Comparison of ENCODE assay signal across 13 mouse cellular contexts in genomic region chr8:94914256-94914655, GRCm38 (mm10). TPM values are rescaled to one million over a fixed set of nuclear protein-coding genes. Genes with fewer than 3 reads are reported as not detected.
DNase-seq lines count a peak whose midpoint lies in the region; ATAC-seq and TF ChIP-seq lines count a peak whose summit lies in the region.
"Had no signal": no experiment of that assay in that cellular context is flagged by ENCODE, and none has a peak within 500 bp of the region (broad histone marks: within the 10 kb centered on the region; RNA-seq: fewer than 3 reads in every experiment).

No protein-coding gene starts in this region.

- no peak for DNase-seq in heart, adult 18-20 months
- peak; percentile 81 for DNase-seq in midbrain, embryonic 11.5 days (ENCODE audit: low spot score, missing footprints)
- DNase-seq in fibroblast of lung, adult 2 months (ENCODE audit: low read depth) = peak; percentile 71
- no peak for DNase-seq in cerebellum, adult 9-10 months
- DNase-seq in layer of hippocampus, adult 8-10 months (ENCODE audit: low spot score in 2 of 2) = no peak
- DNase-seq: cerebellum, adult 11-12 months; liver, postnatal 0 days; thymus, adult 18-20 months had no signal

- peak overlapping the region; percentile 18; the same call in 1 of the 2 replicates for H3K4me2 ChIP-seq in heart, embryonic 11.5 days
- H3K4me2 ChIP-seq in midbrain, embryonic 11.5 days = no peak overlapping the region
- H3K4me2 ChIP-seq in midbrain, embryonic 15.5 days = no peak overlapping the region
- H3K4me2 ChIP-seq in myocyte (ENCODE audit: low read depth) = peak overlapping the region; percentile 53

- ATAC-seq in heart, embryonic 11.5 days (replicated peaks; ENCODE audit: insufficient number of reproducible peaks, low FRiP score, low TSS enrichment) = no peak
- no peak for ATAC-seq in midbrain, embryonic 11.5 days (ENCODE audit: low FRiP score)
- no peak for ATAC-seq in midbrain, embryonic 15.5 days (replicated peaks)
- ATAC-seq: liver, postnatal 0 days had no signal

- peaks cover 9% of the 10 kb centered on the region for H3K27me3 ChIP-seq in heart, embryonic 11.5 days (ENCODE audit: control insufficient read depth, insufficient read depth, low read length)
- H3K27me3 ChIP-seq in midbrain, embryonic 11.5 days (ENCODE audit: control insufficient read depth, insufficient read depth, low read length) = peaks cover 31% of the 10 kb centered on the region
- H3K27me3 ChIP-seq in midbrain, embryonic 15.5 days (replicated peaks) = peaks cover 57% of the 10 kb centered on the region
- no peaks in the 10 kb centered on the region for H3K27me3 ChIP-seq in myocyte (ENCODE audit: control insufficient read depth, insufficient read depth, insufficient read length)

- 78% methylated on average over 6 of the region's 6 CpGs for WGBS in heart, embryonic 11.5 days (ENCODE audit: insufficient replicate concordance)
- WGBS in midbrain, embryonic 11.5 days = 87% methylated on average over 6 of the region's 6 CpGs
- 90% methylated on average over 6 of the region's 6 CpGs for WGBS in midbrain, embryonic 15.5 days

- H3K79me2 ChIP-seq in myocyte (ENCODE audit: control insufficient read depth, insufficient read depth) = peaks cover 17% of the 10 kb centered on the region

- no peak for TF ChIP-seq POLR2A in myocyte (IDR thresholded peaks at IDR 0.05; ENCODE audit: insufficient read length, low read depth)

- no peak overlapping the region for H3ac ChIP-seq in myocyte (ENCODE audit: control insufficient read depth, insufficient read length)

- no peaks in the 10 kb centered on the region for H3K9me3 ChIP-seq in heart, embryonic 11.5 days (replicated peaks; ENCODE audit: control insufficient read depth, low read length)
- H3K9me3 ChIP-seq in midbrain, embryonic 11.5 days (ENCODE audit: control insufficient read depth, low read length) = no peaks in the 10 kb centered on the region
- no peaks in the 10 kb centered on the region for H3K9me3 ChIP-seq in midbrain, embryonic 15.5 days

- H3K27ac ChIP-seq in heart, embryonic 11.5 days (ENCODE audit: low read depth, low read length) = no peak overlapping the region
- no peak overlapping the region for H3K27ac ChIP-seq in midbrain, embryonic 11.5 days (ENCODE audit: low read depth, low read length)
- H3K27ac ChIP-seq in midbrain, embryonic 15.5 days = no peak overlapping the region

- no peak overlapping the region for H3K9ac ChIP-seq in heart, embryonic 11.5 days (ENCODE audit: low read depth, low read length)
- no peak overlapping the region for H3K9ac ChIP-seq in midbrain, embryonic 11.5 days (ENCODE audit: low read length)
- H3K9ac ChIP-seq in midbrain, embryonic 15.5 days = no peak overlapping the region
- H3K9ac ChIP-seq: liver, postnatal 0 days had no signal

- no peak overlapping the region for H3K4me3 ChIP-seq in heart, embryonic 11.5 days (ENCODE audit: low read depth, low read length)
- H3K4me3 ChIP-seq in midbrain, embryonic 11.5 days (ENCODE audit: low read depth, low read length) = no peak overlapping the region
- no peak overlapping the region for H3K4me3 ChIP-seq in midbrain, embryonic 15.5 days
- no peak overlapping the region for H3K4me3 ChIP-seq in myocyte

- peaks cover 50% of the 10 kb centered on the region for H3K4me1 ChIP-seq in heart, embryonic 11.5 days (ENCODE audit: control insufficient read depth, insufficient read depth, low read length)
- peaks cover 19% of the 10 kb centered on the region for H3K4me1 ChIP-seq in midbrain, embryonic 11.5 days (ENCODE audit: control insufficient read depth, insufficient read depth, low read length)
- H3K4me1 ChIP-seq in midbrain, embryonic 15.5 days = peaks cover 32% of the 10 kb centered on the region

- peaks cover 13% of the 10 kb centered on the region; the same call in 1 of the 2 replicates for H3K36me3 ChIP-seq in heart, embryonic 11.5 days (ENCODE audit: control insufficient read depth, insufficient read depth, low read length)
- H3K36me3 ChIP-seq in midbrain, embryonic 11.5 days (ENCODE audit: control insufficient read depth, insufficient read depth, low read length) = no peaks in the 10 kb centered on the region
- H3K36me3 ChIP-seq in midbrain, embryonic 15.5 days (replicated peaks) = no peaks in the 10 kb centered on the region
- peaks cover 9% of the 10 kb centered on the region for H3K36me3 ChIP-seq in myocyte (ENCODE audit: control insufficient read depth, insufficient read depth)

TF ChIP-seq in myocyte, 11 proteins besides CTCF, POLR2A, EP300 and RAD21:
- no peak for TF ChIP-seq TCF12 (IDR thresholded peaks at IDR 0.05; ENCODE audit: insufficient read depth, poor library complexity, severe bottlenecking)
- no peak for TF ChIP-seq USF1 (IDR thresholded peaks at IDR 0.05; ENCODE audit: low read depth)

RNA-seq across cellular contexts. Expression of gene Ccdc102a, which starts 3.6 kb away (rescaled TPM):
- 22.8 and 24.8 TPM in 2 replicates for polyA plus RNA-seq in heart, embryonic 11.5 days (2014; fragmentation: Nextera tagmentation; extraction: Ambion mirVana)
- 1 to 10 TPM; 3.8 to 4.1 TPM for total RNA-seq in heart, adult 18-20 months (2021)
- polyA plus RNA-seq in midbrain, embryonic 11.5 days (2014; fragmentation: Nextera tagmentation; extraction: Ambion mirVana) = 13.5 and 15.9 TPM in 2 replicates
- 4.9 and 6.0 TPM in 2 replicates for polyA plus RNA-seq in midbrain, embryonic 15.5 days (2015; fragmentation: Nextera tagmentation; extraction: Ambion mirVana)
- 16.3 TPM for polyA plus RNA-seq in myocyte (2012; fragmentation: generic; extraction: Trizol)
- 1 to 10 TPM; 1.0 to 2.6 (median 1.4) TPM for total RNA-seq in layer of hippocampus, adult 8-10 months (2022)

RNA-seq across cellular contexts. Expression of gene Adgrg5, which starts 9.2 kb away (rescaled TPM):
- polyA plus RNA-seq in heart, embryonic 11.5 days (2014; fragmentation: Nextera tagmentation; extraction: Ambion mirVana) = 0.10 and 0.47 TPM in 2 replicates
- under 1 TPM in 1 of 2 experiments, not detected in 1; 0.41 TPM for total RNA-seq in heart, adult 18-20 months (2021)
- 0.36 and 0.40 TPM in 2 replicates for polyA plus RNA-seq in midbrain, embryonic 11.5 days (2014; fragmentation: Nextera tagmentation; extraction: Ambion mirVana)
- polyA plus RNA-seq in midbrain, embryonic 15.5 days (2015; fragmentation: Nextera tagmentation; extraction: Ambion mirVana) = 0.05 TPM in 1 of 2 replicates, not detected in the other
- not detected for polyA plus RNA-seq in myocyte (2012; fragmentation: generic; extraction: Trizol)
- total RNA-seq in layer of hippocampus, adult 8-10 months (2022) = under 1 TPM in 2 of 4 experiments, not detected in 2; 0.73 to 0.85 TPM
- total RNA-seq: gastrocnemius, postnatal 14 days; hematopoietic stem cell, adult 5-6 weeks had no signal

RNA-seq across cellular contexts. Expression of gene Dok4, which starts 38.1 kb away (rescaled TPM):
- 46.2 and 57.7 TPM in 2 replicates for polyA plus RNA-seq in heart, embryonic 11.5 days (2014; fragmentation: Nextera tagmentation; extraction: Ambion mirVana)
- 10 to 100 TPM; 11.9 to 16.6 TPM for total RNA-seq in heart, adult 18-20 months (2021)
- 12.0 and 12.9 TPM in 2 replicates for polyA plus RNA-seq in midbrain, embryonic 11.5 days (2014; fragmentation: Nextera tagmentation; extraction: Ambion mirVana)
- polyA plus RNA-seq in midbrain, embryonic 15.5 days (2015; fragmentation: Nextera tagmentation; extraction: Ambion mirVana) = 92.9 and 99.7 TPM in 2 replicates
- 4.4 TPM for polyA plus RNA-seq in myocyte (2012; fragmentation: generic; extraction: Trizol)
- 10 to 100 TPM; 18.1 to 22.7 (median 19.8) TPM for total RNA-seq in layer of hippocampus, adult 8-10 months (2022)

RNA-seq across cellular contexts. Expression of gene Polr2c, which starts 57.0 kb away (rescaled TPM):
- 141 and 143 TPM in 2 replicates for polyA plus RNA-seq in heart, embryonic 11.5 days (2014; fragmentation: Nextera tagmentation; extraction: Ambion mirVana)
- total RNA-seq in heart, adult 18-20 months (2021) = 10 to 100 TPM; 62.3 to 65.6 TPM
- 160 and 169 TPM in 2 replicates for polyA plus RNA-seq in midbrain, embryonic 11.5 days (2014; fragmentation: Nextera tagmentation; extraction: Ambion mirVana)
- 117 and 122 TPM in 2 replicates for polyA plus RNA-seq in midbrain, embryonic 15.5 days (2015; fragmentation: Nextera tagmentation; extraction: Ambion mirVana)
- polyA plus RNA-seq in myocyte (2012; fragmentation: generic; extraction: Trizol) = 102 TPM
- 10 to 100 TPM; 62.9 to 80.4 (median 72.9) TPM for total RNA-seq in layer of hippocampus, adult 8-10 months (2022)

Comparison
In these comparisons a context has a peak if more than half of its experiments do, and no peak if none do; other contexts are left out.
1. H3K4me2 ChIP-seq: peak in heart, embryonic 11.5 days (single experiment) and myocyte (single experiment); none in midbrain, embryonic 11.5 days (single experiment) and midbrain, embryonic 15.5 days (single experiment).
2. DNase-seq: peak in midbrain, embryonic 11.5 days (single experiment) and fibroblast of lung, adult 2 months (single experiment); none in heart, adult 18-20 months (0 of 2), cerebellum, adult 9-10 months (single experiment) and layer of hippocampus, adult 8-10 months (0 of 2).